Mouse (Mus musculus) embryonic fibroblast, embryonic 13.5 days (primary cell): Measurements from ENCODE around the gene Dapk1.

Source experiments
- CTCF ChIP-seq: IDR thresholded peaks from 2 replicates; pipeline ENCODE4 v1.5.1; 2011; ENCODE audit warnings: mild to moderate bottlenecking, control low read depth, low read length, moderate library complexity, borderline replicate concordance; ENCODE audit not compliant: insufficient read depth
- POLR2A ChIP-seq: IDR thresholded peaks from 2 replicates; pipeline ENCODE4 v1.6.1; 2011; ENCODE audit warnings: low read depth, mild to moderate bottlenecking, control low read depth, low read length, moderate library complexity

DNA sequence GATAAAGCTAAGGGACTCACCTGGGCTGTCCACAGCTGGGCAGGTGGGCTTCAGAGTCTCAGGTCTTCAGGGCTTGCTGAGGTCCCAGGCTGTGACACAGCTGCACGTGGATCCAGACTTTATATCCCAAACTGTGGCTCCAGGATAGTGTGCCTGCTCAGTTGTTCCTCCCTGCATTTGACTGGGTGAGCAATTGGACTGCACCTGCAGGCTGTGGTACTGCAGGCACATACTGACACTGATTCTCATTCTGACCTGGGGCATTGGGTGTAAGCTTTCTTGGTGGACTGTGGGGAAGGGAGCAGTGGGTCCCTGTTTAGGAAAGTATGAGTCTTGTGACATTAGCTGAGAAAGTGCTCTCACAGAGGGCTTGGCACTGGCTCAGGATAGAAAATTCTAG is 201.0 kb downstream of the Dapk1 start, which contains the start of gene Ctsll3:
- TF ChIP-seq CTCF: no peak
- TF ChIP-seq POLR2A: no peak
